Mouse (Mus musculus): Measurements from ENCODE around the gene Proser3.
"Not testable (repeated sequence)": the region's sequence is repeated elsewhere in the genome, so short reads cannot be mapped to it uniquely, and the experiment has no call there.

Gene Proser3

GRCm38 (mm10) chr7:30534633-30535577 is 17.2 kb downstream of the Proser3 start, which contains the start of gene Arhgap33:
Gene Arhgap33, minus strand, starts transcription at chr7:30535060.
- peak; percentile 98 to 99 for DNase-seq

- peak in 1 of 2 experiments; percentile 33 for DNase-seq
These were observed 18.0 kb downstream of the Proser3 start for GRCm38 (mm10) chr7:30533941-30534632.

GRCm38 (mm10) chr7:30532931-30533330 is 19.2 kb downstream of the Proser3 start:
- DNase-seq, result peak in 1 of 2 experiments; percentile 44

- no peak for DNase-seq
These were observed 20.7 kb downstream of the Proser3 start for GRCm38 (mm10) chr7:30531291-30531815.

- no peak for DNase-seq
These were observed 25.1 kb downstream of the Proser3 start for GRCm38 (mm10) chr7:30526981-30527380.

GRCm38 (mm10) chr7:30526399-30526798 is 25.7 kb downstream of the Proser3 start:
- no peak for DNase-seq

- DNase-seq, result no peak
These were observed 26.1 kb downstream of the Proser3 start for GRCm38 (mm10) chr7:30525954-30526353.

GRCm38 (mm10) chr7:30524487-30524886 is 27.6 kb downstream of the Proser3 start:
- no peak for DNase-seq

GRCm38 (mm10) chr7:30522871-30523270 is 29.2 kb downstream of the Proser3 start:
- no peak for DNase-seq

- DNase-seq, result peak; percentile 75 to 77
These were observed 31.2 kb downstream of the Proser3 start for GRCm38 (mm10) chr7:30520856-30521255.

- DNase-seq, result peak; percentile 38 to 66
These were observed 31.7 kb downstream of the Proser3 start for GRCm38 (mm10) chr7:30520396-30520795.

- no peak for DNase-seq
These were observed 33.8 kb downstream of the Proser3 start for GRCm38 (mm10) chr7:30518325-30518724.

GRCm38 (mm10) chr7:30515003-30515760 is 36.9 kb downstream of the Proser3 start:
- DNase-seq, result no peak

- no peak for DNase-seq
These were observed 44.0 kb downstream of the Proser3 start for GRCm38 (mm10) chr7:30508061-30508460.

GRCm38 (mm10) chr7:30501159-30501558 is 50.9 kb downstream of the Proser3 start:
- peak in 1 of 2 experiments; percentile 20 for DNase-seq

- not testable (repeated sequence) for DNase-seq
These were observed 56.5 kb downstream of the Proser3 start for GRCm38 (mm10) chr7:30495506-30496042.

GRCm38 (mm10) chr7:30493401-30493931 is 58.6 kb downstream of the Proser3 start, which contains the start of gene Prodh2:
Gene Prodh2, plus strand, starts transcription at chr7:30493622.
- DNase-seq, result peak in 1 of 2 experiments; percentile 23

- DNase-seq, result peak; percentile 94 to 97
These were observed 59.3 kb downstream of the Proser3 start for GRCm38 (mm10) chr7:30492765-30493164.

- no peak for DNase-seq
These were observed 61.2 kb downstream of the Proser3 start for GRCm38 (mm10) chr7:30490957-30491307.

- DNase-seq, result peak; percentile 74 to 80
These were observed 61.7 kb downstream of the Proser3 start for GRCm38 (mm10) chr7:30490251-30490956.

Data from cerebellum, postnatal 14 days (tissue).